Mouse (Mus musculus) layer of hippocampus, postnatal 36 days (tissue): ENCODE data around the gene Kpna1. TPM values are rescaled to one million over a fixed set of nuclear protein-coding genes. Genes with fewer than 3 reads are reported as not detected.
A peak's percentile ranks its signal among the peaks of the same experiment; 100 is the strongest.
"Not testable (repeated sequence)": the region's sequence is repeated elsewhere in the genome, so short reads cannot be mapped to it uniquely, and the experiment has no call there.

Experiments used
- DNase-seq, 2 experiments: peaks; one replicate each; pipeline ENCODE4 v3.0.0; 2022
- total RNA-seq, 2 experiments: library from RNA; stranded (reverse); gene quantifications; 2 replicates each; pipeline ENCODE4 v1.2.3; 2021

The Kpna1 gene
- total RNA-seq, 2 experiments from 2014 or later = 134 to 153 TPM

DNA sequence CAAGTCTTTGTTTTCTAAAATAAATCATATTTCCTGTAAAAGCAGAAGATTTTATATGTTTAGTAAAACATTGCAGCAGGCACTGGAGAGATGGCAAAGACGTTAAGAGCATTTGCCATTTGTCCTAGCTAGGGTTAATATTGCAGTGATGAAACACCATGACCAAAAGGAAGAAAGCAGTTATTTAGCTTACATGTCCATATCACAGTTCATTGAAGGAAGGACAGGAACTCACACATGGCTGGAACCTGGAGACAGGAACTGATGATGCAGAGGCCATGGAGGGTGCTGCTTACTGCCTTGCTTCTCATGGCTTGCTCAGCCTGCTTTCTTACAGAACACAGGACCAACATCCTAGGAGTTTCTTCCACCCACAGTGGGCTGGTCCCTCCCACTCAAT, 13.8 kb downstream of the Kpna1 start:
- DNase-seq = no peak

GRCm38 (mm10) chr16:35993316-35993715, 14.8 kb downstream of the Kpna1 start:
- DNase-seq = no peak

GRCm38 (mm10) chr16:35998852-35999251, 20.3 kb downstream of the Kpna1 start:
- not testable (repeated sequence) for DNase-seq

GRCm38 (mm10) chr16:36008396-36008795, 29.8 kb downstream of the Kpna1 start:
- no peak for DNase-seq

DNA sequence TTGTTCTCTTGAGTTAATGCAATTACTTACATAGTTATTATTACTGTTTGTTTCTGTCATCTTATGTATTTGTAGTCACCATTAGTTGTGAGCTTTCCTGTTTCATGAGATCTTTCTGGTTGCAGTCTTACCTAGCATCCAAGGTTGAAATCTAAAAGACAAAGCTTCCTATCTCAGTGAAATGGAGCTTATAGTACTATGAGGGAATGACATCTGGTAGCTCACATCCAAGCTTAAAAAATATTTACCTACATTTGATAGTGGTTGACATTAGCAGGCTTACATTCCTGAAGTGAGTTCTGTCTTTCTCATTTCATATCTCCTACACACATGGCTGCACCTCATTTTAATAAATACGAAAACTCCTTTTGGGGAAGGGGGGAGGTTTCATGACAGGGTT, 37.8 kb downstream of the Kpna1 start:
- no peak for DNase-seq

GRCm38 (mm10) chr16:36028120-36028519, 49.6 kb downstream of the Kpna1 start:
- not testable (repeated sequence) for DNase-seq

DNA sequence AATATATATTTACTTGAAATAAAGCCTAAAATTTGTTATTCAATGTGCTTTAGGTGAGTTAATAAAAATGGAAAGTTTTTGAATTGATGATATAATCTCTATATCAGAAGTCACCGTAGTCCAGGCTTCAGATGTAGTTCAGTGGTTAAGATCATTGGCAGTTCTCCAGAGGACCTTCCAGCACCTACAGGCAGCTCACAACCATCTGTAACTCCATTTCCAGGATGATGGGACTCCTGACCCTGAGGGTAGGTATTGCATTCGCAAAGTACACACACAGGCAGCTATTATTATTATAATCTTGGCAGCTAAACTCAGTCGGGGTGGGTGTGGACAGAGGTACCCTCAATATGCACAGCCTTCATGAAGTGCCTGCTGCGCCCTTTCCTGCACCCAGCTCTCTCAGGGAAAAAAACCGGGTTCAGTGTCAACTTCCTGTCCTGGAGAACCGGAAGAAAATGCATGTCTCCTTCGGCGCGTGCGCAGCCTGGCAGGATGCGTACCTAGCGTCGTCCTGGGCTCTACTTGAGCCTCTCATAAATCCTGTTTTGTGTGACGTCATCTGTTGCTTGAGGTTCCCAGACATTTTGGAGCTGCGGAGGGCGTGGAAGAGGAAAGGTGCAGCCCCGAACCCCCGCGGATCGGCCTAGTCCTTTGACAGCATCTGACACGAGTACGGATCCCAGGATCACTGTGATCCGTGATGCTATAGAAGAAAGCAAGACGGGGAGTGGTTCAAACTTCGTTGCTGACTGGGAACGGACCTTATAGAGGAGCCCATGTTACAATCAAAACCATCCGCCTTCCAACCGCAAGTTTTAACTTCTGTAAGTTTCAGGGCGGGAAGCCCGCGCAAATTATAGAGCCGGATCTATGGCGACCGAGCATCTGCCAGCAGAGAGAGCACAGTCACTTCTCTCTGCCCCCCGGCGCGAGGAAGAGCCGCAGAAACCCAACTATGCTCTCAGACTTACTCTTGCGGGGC, 62.4 kb downstream of the Kpna1 start, which contains the start of gene Wdr5b:
Gene Wdr5b, plus strand, starts transcription at position 551 of the 985 bp plus-strand sequence.
- peak; percentile 90 to 92 for DNase-seq

DNA sequence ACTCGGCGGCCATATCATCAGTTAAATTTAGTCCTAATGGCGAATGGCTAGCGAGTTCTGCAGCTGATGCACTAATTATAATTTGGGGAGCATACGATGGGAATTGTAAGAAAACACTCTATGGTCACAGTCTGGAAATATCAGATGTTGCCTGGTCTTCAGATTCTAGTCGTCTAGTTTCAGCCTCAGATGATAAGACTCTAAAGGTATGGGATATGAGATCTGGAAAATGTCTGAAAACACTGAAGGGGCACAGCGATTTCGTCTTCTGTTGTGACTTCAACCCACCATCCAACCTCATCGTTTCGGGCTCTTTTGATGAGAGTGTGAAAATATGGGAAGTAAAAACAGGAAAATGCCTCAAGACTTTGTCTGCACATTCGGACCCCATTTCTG, 63.1 kb downstream of the Kpna1 start:
- DNase-seq = no peak

- DNase-seq = no peak
Observed at GRCm38 (mm10) chr16:36043073-36043472, 64.5 kb downstream of the Kpna1 start.

- DNase-seq = no peak
Observed at GRCm38 (mm10) chr16:36043964-36044363, 65.4 kb downstream of the Kpna1 start.

DNA sequence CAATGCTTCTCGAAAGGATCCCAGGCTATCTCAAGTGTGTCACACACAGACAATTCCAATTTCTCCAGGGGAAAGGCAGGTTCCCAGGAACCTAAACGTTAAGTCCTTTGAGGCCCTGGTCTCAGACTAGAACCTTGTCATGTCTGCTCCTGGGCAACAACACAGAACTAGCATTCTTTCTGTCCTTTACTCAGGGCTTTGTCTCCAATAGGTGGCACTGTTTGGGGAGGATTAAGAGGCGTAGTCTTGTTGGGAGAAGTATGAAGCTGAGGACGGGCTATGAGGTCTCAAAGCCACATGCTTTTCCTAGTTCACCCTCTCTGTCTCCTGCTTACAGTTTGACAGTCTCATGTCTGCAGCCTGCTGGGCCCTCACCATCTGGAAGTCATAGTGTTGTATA, 69.0 kb downstream of the Kpna1 start:
- DNase-seq = no peak

DNA sequence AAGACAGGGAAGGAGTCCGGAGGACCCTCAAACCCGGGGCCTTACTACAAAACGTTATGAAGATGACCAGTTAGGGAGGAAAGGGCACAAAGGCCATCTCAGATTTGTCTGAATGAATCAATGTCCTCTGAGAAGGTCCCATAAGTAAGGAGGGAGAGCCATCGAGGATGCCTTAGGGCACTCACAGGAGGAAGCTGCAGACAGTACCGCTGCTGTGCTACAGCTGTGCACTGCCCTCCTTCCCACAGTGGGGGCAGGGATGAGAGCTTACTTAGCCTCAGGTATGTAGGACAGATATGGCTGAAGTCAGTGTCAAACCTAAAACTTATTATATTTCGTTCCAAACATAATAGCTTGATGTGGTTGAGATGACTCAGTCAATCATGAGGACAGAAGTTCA, 72.9 kb downstream of the Kpna1 start:
- DNase-seq = no peak

GRCm38 (mm10) chr16:36053524-36054275, 75.2 kb downstream of the Kpna1 start:
- DNase-seq = no peak

- no peak for DNase-seq
Observed at GRCm38 (mm10) chr16:36054920-36055319, 76.4 kb downstream of the Kpna1 start.

- no peak for DNase-seq
Observed at GRCm38 (mm10) chr16:36056416-36056815, 77.9 kb downstream of the Kpna1 start.

DNA sequence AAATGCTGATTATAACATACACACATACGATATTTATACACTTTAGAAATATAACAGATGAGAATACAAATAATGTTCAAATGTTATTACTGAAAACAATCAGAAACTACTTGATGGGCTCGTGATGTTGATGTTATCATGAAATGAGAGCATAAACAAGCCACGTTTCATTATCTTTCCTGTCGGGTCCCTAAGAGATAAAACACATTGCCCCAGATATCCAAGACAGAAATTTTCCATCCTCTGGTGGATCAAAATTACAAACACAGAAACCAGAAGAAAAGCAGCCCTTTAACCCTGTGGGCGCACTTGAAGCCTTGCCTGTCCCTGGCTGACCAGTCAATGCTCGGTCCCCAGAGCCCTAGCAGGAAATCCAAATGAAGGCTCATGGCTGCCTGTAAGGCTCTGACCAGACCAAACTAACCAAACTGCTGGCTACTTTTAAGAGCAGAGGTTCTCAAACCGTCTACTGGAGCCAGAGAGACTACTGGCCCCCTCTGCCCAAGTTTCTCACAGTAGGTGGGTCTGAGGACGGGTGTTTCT, 79.5 kb downstream of the Kpna1 start:
- DNase-seq = no peak

DNA sequence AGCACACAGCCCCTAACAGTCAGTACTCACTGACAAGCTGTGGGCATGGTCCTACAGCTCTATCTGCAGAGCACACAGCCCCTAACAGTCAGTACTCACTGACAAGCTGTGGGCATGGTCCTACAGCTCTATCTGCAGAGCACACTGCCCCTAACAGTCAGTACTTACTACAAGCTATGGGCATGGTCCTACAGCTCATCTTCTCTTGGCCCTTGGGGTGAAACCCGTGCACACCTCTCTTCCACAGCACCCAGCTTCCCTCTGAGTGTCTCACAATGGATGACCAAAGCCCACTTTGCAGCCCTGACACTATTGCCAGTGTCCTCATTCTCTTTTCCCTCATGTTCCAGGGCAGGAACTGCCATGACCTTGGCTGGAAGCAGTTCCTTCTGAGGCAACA, 84.0 kb downstream of the Kpna1 start:
- DNase-seq = not testable (repeated sequence)

DNA sequence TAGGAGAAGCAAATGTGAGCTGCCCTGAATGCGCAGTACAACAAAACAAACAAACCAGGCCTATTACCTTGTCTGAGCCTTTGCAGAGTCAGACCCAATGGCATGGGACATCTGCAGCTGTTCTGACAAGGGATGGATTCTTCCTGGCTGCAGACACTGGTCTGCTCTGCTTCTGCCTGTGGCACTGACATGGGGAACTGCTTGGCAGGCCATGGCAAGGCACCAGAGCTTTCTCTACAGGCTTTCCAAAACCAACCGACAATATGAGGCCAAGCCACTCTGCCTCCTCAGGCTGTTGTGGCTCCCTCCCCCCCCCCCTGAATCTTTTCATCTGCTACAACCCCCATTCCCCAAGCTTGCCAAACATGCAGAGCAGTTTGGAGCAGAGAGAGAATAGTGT, 84.8 kb downstream of the Kpna1 start:
- DNase-seq = no peak

- DNase-seq = no peak
Observed at GRCm38 (mm10) chr16:36064904-36065303, 86.4 kb downstream of the Kpna1 start.

- no peak for DNase-seq
Observed at GRCm38 (mm10) chr16:36067694-36068093, 89.1 kb downstream of the Kpna1 start.

DNA sequence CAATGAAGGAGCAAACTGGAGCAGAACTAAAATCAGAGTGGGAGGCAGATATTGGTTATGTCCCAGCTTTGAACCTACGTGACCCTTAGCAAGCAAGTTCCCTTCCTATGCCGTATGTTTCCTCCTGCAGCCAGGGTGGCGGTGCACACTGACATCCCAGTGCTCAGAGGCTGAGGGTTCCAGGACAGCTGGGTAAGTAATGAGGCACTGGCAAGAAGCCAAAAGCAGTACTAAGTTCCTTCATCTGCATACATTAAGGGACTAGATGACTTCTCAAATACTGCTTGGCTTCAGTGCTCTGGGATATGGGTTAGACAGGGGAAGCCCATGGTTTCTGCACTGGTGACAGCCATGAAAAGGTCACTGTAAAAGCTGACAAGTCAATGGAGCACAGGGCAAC, 89.8 kb downstream of the Kpna1 start:
- DNase-seq = no peak

DNA sequence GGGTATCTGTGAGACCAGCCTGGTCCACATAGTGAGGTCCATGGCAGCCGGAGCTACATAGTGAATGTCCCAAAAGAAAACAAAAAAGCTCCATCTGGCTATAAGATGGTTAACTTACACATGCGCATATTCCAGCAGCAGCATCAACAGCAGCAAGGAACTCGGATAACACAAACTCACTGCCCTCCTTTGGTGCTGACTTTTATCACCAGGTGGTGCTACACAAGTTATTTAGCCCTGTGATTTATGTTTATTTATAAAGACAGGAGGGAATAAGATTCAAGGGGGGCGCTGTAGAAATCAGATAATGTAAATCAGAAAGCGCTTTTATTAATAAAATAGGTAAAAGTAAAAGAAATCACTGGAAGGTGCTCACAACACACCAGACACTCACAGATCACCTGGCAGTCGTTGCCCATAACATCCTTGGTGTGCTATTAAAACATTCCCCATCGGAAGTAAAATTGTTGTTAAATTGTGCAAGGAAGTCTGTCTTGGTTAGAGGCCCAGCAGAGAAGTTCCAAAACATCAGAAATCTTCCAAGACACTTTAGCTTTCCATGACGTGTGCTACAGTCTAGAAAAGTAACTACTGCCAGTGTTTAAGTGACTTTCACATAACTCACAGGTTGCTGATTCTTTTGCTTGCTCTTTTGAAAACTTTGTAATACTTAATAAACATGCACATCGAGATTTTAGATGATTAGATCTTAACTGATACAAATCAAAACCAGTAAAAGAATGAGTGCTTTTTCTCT, 91.4 kb downstream of the Kpna1 start:
- DNase-seq = no peak
